Mouse (Mus musculus): Measurements from ENCODE around the gene Acot2.
"Not testable (repeated sequence)": the region's sequence is repeated elsewhere in the genome, so short reads cannot be mapped to it uniquely, and the experiment has no call there.

Acot2 gene

GRCm38 (mm10) chr12:83987583-83988441, at the start of gene Acot2:
Gene Acot2 (plus strand): TSS chr12:83987861.
- DNase-seq (ENCODE audit: low read depth), result peak; percentile 93

DNA sequence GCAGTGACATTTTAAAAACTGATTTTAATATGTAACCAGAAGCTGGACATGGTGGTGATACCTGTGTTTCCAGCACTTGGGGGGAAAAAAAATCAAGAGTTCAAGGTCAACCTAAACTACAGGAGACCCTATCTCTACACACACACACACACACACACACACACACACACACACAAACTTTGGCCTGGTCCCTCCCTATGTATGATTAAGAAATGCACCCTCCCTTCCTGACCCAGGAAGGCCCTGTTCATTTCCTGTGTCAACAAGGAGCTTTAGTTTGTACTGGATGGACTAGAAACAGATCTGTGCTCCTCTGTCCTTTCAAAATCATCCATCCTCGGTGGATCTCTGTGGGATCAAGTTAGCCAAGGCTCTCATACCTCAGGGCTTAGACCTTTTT, 49.1 kb upstream of the Acot2 start:
- DNase-seq (ENCODE audit: low read depth), result not testable (repeated sequence)

GRCm38 (mm10) chr12:83939332-83939731, 48.3 kb upstream of the Acot2 start:
- no peak for DNase-seq (ENCODE audit: low read depth)

DNA sequence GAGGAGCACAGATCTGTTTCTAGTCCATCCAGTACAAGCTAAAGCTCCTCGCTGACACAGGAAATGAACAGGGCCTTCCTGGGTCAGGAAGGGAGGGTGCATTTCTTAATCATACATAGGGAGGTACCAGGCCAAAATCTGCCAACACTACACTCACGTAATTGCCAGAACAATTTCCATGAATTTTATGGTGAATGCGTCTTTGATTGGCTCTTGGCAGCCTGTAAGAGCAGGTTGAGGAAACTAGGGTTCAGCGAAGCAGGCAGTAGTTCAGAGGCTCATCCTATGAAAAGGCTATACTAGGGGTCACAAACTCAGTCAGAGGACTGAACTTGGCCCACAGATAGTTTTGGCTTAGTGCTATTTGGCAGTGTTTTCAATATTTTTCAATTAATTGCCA, 47.6 kb upstream of the Acot2 start:
- DNase-seq (ENCODE audit: low read depth), result no peak

- DNase-seq (ENCODE audit: low read depth), result no peak
Observed at GRCm38 (mm10) chr12:83941938-83942337, 45.7 kb upstream of the Acot2 start.

GRCm38 (mm10) chr12:83947260-83947811, 40.3 kb upstream of the Acot2 start:
- DNase-seq (ENCODE audit: low read depth), result no peak

GRCm38 (mm10) chr12:83949043-83949442, 38.6 kb upstream of the Acot2 start:
- peak; percentile 8 for DNase-seq (ENCODE audit: low read depth)

DNA sequence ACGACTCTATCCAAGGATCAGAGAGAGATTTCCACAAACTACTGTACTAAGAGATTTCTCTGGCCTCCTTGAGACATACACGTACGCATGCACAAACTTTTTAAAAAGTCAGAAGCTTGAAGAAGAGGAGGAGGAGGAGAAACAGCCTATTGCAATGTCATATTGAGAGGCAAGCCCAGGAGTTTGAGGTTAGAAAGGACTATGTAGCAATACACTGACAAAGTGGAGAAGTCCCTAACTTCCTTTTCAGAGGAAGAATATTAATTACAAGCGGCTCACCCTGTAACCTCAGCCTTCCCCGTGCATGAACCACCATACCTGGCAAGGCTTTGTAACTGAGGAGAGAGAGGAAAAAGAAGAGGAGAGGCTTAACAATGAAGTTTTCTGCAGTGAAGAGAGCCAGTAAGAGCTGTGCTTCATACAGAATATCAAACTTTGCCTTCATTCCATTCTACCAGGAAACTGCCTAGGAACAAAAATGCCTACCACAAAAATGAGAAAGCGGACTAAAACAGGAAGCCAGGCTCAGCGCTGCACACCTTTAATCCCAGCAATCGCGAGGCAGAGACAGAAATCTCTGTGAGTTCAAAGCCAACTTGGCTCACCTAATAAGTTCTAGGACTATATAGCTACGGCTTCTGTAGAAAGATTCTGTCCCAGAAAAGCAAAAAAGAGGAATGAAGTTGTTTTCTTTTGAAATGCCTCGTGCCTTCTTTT, 37.7 kb upstream of the Acot2 start:
- DNase-seq (ENCODE audit: low read depth), result no peak

- DNase-seq (ENCODE audit: low read depth), result peak; percentile 85
Observed at GRCm38 (mm10) chr12:83950493-83950839, 37.2 kb upstream of the Acot2 start, which contains the start of gene Riox1. Gene Riox1 (plus strand): TSS chr12:83950608.

DNA sequence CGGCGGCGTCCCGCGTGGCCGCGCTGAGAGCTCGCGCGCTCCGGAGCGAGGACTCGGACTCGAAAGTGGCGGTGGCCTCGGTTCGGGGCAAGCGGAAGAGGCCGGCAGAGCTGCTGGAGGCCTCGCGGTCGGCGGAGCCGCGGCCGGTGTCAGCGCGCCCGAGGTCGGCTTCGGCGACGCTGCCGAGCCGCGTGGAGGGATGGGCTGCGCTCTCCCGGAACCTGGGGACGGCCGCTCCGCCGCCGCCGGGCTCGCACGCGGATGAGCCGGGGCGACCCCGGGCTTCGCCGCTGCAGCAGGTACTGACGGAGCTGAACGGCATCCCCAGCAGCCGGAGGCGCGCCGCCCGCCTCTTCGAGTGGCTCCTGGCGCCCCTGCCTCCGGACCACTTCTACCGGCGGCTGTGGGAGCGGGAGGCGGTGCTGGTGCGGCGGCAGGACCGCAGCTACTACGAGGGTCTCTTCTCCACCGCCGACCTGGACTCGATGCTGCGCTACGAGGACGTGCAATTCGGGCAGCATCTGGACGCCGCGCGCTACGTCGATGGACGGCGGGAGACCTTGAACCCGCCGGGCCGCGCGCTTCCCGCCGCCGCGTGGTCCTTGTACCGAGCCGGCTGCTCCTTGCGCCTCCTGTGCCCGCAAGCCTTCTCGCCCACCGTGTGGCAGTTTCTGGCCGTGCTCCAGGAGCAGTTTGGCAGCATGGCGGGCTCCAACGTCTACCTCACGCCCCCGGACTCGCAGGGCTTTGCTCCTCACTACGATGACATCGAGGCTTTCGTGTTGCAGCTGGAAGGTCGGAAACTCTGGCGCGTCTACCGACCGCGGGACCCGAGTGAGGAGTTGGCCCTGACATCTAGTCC, 36.6 kb upstream of the Acot2 start:
- peak; percentile 57 for DNase-seq (ENCODE audit: low read depth)

DNA sequence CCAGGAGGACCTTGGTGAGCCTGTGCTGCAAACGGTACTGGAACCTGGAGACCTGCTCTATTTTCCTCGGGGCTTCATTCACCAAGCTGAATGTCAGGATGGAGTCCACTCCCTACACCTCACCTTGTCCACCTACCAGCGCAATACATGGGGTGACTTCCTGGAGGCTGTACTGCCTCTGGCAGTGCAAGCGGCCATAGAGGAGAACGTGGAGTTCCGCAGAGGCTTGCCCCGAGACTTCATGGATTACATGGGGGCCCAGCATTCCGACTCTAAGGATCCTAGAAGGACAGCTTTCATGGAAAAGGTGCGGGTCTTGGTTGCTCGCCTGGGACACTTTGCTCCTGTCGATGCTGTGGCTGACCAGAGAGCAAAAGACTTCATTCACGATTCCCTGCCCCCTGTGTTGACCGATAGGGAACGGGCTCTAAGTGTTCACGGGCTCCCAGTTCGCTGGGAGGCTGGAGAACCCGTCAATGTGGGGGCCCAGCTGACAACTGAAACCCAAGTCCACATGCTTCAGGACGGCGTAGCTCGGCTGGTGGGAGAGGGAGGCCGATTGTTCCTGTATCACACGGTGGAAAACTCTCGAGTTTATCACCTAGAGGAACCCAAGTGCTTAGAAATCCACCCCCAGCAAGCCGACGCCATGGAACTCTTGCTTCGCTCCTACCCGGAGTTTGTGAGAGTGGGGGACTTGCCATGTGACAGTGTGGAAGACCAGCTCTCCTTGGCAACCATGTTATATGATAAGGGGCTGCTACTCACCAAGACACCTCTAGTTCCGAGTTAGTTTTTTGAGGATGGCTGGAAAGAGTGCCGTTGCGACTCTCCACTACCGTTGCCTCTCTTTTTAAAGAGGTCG, 35.7 kb upstream of the Acot2 start:
- DNase-seq (ENCODE audit: low read depth), result no peak

GRCm38 (mm10) chr12:83958278-83958677, 29.4 kb upstream of the Acot2 start:
- DNase-seq (ENCODE audit: low read depth), result no peak

DNA sequence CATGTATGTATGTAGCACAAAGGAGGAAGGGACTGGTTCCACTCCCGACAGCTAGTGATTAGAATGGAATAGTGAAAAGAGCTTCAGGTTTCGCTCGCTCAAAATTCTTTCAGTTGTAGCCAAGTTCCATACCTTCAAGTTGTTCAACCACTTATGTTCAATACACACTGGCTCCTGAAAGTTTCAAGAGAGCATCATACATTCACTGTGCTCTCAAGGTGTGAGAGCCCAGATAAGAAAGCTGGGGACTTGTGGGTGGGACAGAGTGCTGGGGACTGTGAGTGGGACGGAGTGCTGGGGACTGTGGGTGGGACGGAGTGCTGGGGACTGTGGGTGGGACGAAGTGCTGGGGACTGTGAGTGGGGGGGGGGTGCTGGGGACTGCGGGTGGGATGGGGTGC, 22.4 kb upstream of the Acot2 start:
- no peak for DNase-seq (ENCODE audit: low read depth)

DNA sequence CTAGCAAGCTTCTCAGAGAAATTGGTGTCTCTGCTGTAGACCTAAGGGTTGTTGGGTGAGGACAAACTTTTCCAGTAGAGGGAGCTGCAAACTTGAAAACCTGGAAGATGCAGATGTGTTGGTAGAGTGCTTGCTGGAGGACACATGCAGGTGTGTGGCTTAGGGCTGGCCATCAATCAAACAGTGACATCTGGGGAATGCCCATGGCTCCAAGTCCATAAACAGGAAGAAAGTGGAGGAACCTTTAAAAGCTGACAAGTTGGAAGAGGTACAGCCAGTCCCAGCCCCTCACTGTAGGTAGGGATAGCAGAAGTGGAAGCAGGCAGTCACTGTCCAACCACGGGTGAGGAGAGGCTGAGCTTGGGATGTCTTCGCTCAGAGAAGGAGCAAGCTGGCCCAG, 15.5 kb upstream of the Acot2 start:
- DNase-seq (ENCODE audit: low read depth), result peak; percentile 68

GRCm38 (mm10) chr12:83978862-83979261, 8.8 kb upstream of the Acot2 start:
- no peak for DNase-seq (ENCODE audit: low read depth)

DNA sequence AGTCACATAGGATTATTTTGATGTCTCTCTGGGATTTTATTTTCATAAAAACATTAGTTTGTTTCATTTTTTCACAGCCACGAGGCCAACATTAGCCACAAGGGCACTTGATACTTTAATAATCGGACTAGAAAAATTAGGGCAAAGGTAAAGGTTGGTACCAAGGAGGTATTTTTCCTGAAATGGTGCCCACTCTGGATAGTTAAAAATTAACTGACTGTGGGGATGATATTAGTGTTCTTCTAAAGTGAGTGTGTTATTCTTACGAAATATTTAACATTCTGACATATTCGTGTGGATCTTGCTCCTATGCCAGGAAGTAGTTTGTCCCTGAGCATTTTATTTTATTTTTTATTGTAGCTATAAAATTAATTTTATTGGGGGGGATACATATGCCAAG, 6.0 kb upstream of the Acot2 start:
- no peak for DNase-seq (ENCODE audit: low read depth)

DNA sequence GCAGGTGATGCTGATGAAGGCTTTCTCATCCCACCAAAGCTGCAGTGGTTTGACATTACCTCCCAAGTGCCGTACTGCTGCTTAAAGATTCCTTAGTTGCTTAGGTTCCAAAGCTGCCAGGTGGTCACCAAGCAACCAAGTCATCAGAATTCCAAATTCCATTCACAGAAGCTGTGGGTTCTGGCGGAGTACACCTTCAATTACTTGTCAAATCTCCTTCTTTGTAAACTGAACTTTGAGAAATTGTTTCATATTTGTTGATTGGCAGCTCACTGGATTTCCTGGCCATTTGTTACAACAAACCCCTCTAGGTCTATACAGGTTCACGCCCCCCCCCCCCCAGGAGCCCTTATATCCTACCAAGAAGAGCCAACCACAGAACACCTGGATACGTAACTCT, 2.9 kb upstream of the Acot2 start, which contains the start of gene Heatr4:
Gene Heatr4 (minus strand): TSS at position 101 of the 400 bp plus-strand sequence.
- DNase-seq (ENCODE audit: low read depth), result no peak

DNA sequence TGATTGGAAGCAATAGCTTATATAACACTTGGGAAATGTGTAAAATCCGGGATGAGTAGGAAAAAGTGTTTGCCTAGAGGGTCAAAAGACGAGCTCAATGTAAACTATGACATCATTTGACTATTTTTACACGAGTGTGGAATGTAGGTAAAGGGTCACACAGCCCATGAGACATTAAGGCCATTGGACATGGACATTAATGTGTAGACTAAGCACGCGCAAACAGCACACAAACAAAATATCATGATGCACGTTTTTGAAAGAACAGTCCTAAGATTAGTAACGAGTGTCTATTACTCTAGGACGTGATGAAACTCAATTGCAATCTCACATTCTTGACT, 449 bp upstream of the Acot2 start:
- no peak for DNase-seq (ENCODE audit: low read depth)

DNA sequence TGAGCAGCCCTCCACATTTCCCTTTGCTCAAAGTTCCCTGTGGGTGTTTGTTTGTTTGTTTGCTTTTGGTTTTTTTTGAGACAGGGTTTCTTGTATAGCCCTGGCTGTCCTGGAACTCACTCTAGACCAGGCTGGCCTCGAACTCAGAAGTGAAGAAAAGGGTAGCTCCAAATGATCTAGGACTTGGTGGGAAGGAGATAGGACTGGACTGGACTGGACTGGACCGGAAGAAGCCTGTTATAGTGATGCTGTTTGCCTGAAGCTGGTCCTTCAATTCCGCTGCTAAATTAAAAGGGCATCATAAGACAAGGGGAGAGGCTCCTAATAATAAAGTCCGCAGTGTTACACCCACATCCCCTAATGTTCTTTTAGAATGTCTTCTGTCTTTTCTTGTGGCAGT, 822 bp downstream of the Acot2 start:
- DNase-seq (ENCODE audit: low read depth), result no peak

DNA sequence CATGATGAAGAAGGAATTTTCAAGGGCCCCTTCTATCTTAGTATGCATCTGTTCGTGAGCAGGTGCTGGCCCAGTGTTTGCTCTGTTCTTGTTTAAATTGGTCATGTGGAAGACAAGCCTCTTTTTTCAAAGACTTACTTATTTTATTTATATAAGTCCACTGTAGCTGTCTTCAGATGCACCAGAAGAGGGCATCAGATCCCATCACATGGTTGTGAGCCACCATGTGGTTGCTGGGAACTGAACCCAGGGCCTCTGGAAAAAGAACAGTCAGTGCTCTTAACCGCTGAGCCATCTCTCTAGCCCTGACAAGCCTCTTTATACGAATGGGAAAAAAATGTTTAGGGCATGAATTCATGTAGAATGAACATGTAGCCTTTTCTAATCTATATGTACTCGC, 1.7 kb downstream of the Acot2 start:
- DNase-seq (ENCODE audit: low read depth), result no peak

DNA sequence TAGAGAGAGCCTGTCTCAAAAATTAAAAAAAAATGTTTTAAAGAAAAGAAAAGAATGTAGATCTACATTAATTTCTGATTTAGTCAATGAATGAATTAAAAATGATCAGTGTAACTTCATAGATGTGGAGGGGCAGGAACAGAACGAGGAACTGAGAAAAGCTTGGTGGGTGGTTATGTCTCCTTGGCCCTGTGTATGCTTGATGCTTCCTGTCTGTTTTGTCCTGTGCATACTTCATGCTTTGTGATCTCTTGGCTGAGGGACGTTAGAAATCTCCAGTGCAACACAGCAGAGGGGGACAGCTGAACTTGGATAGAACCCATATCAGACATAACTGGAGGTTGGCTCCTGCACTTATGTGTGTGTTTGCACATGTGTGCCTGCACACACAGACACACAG, 9.6 kb downstream of the Acot2 start:
- no peak for DNase-seq (ENCODE audit: low read depth)
